Mouse (Mus musculus): Measurements from ENCODE around the gene Taf4. TPM values are rescaled to one million over a fixed set of nuclear protein-coding genes. Genes with fewer than 3 reads are reported as not detected.

Taf4 gene
- polyA plus RNA-seq (2011; ENCODE audit: insufficient read length, low read depth, missing spikeins), result 10.4 and 11.5 TPM in 2 replicates

- Histone ChIP-seq H3K4me1 (ENCODE audit: control insufficient read depth, insufficient read depth, low read length) (peaks cover 15% of the 10 kb centered on the region), H3K27ac (ENCODE audit: insufficient read depth, low read length) (peak within 1 kb of the TSS; percentile 86), H3K4me3 (ENCODE audit: insufficient read depth, low read length) (peak within 1 kb of the TSS; percentile 90)
- TF ChIP-seq CTCF (IDR thresholded peaks at IDR 0.05; ENCODE audit: borderline replicate concordance, insufficient read depth, low read length) (no peak), POLR2A (IDR thresholded peaks at IDR 0.05; ENCODE audit: low read depth, low read length) (peak; percentile 96)
Measured at GRCm38 (mm10) chr2:179976628-179977343, at the start of gene Taf4. Gene Taf4, minus strand, starts transcription at chr2:179976646.

- TF ChIP-seq POLR2A (IDR thresholded peaks at IDR 0.05; ENCODE audit: low read depth, low read length) (no peak), CTCF (IDR thresholded peaks at IDR 0.05; ENCODE audit: borderline replicate concordance, insufficient read depth, low read length) (no peak)
- no peak overlapping the region for H3K27ac ChIP-seq (ENCODE audit: insufficient read depth, low read length)
Measured at GRCm38 (mm10) chr2:180025861-180026200, 49.4 kb upstream of the Taf4 start.

GRCm38 (mm10) chr2:180025135-180025860 is 48.9 kb upstream of the Taf4 start:
- Histone ChIP-seq H3K27ac (ENCODE audit: insufficient read depth, low read length) (peak overlapping the region; percentile 63), H3K4me3 (ENCODE audit: insufficient read depth, low read length) (peak overlapping the region; percentile 57), H3K4me1 (ENCODE audit: control insufficient read depth, insufficient read depth, low read length) (no peaks in the 10 kb centered on the region)
- TF ChIP-seq CTCF (IDR thresholded peaks at IDR 0.05; ENCODE audit: borderline replicate concordance, insufficient read depth, low read length) (no peak), POLR2A (IDR thresholded peaks at IDR 0.05; ENCODE audit: low read depth, low read length) (no peak)

More at GRCm38 (mm10) chr2:180025861-180026200, 49.4 kb upstream of the Taf4 start:
- Histone ChIP-seq H3K4me3 (ENCODE audit: insufficient read depth, low read length) (peak overlapping the region; percentile 57), H3K4me1 (ENCODE audit: control insufficient read depth, insufficient read depth, low read length) (no peaks in the 10 kb centered on the region)

- Histone ChIP-seq H3K27ac (ENCODE audit: insufficient read depth, low read length) (peak within 1 kb of the TSS; percentile 63), H3K4me1 (ENCODE audit: control insufficient read depth, insufficient read depth, low read length) (no peaks in the 10 kb centered on the region), H3K4me3 (ENCODE audit: insufficient read depth, low read length) (peak within 1 kb of the TSS; percentile 81)
- TF ChIP-seq CTCF (IDR thresholded peaks at IDR 0.05; ENCODE audit: borderline replicate concordance, insufficient read depth, low read length) (no peak), POLR2A (IDR thresholded peaks at IDR 0.05; ENCODE audit: low read depth, low read length) (peak; percentile 74)
Measured at GRCm38 (mm10) chr2:180024401-180025098, 48.1 kb upstream of the Taf4 start, which contains the start of gene Lsm14b. Gene Lsm14b, plus strand, starts transcription at chr2:180024987.

- Histone ChIP-seq H3K4me1 (ENCODE audit: control insufficient read depth, insufficient read depth, low read length) (no peaks in the 10 kb centered on the region), H3K4me3 (ENCODE audit: insufficient read depth, low read length) (no peak overlapping the region), H3K27ac (ENCODE audit: insufficient read depth, low read length) (no peak overlapping the region)
- TF ChIP-seq POLR2A (IDR thresholded peaks at IDR 0.05; ENCODE audit: low read depth, low read length), result no peak
Measured at GRCm38 (mm10) chr2:180022751-180023150, 46.3 kb upstream of the Taf4 start.

GRCm38 (mm10) chr2:180020919-180021318 is 44.5 kb upstream of the Taf4 start:
- TF ChIP-seq CTCF (IDR thresholded peaks at IDR 0.05; ENCODE audit: borderline replicate concordance, insufficient read depth, low read length), result no peak
- no peak for TF ChIP-seq POLR2A (IDR thresholded peaks at IDR 0.05; ENCODE audit: low read depth, low read length)
- H3K4me3 ChIP-seq (ENCODE audit: insufficient read depth, low read length), result no peak overlapping the region
- H3K27ac ChIP-seq (ENCODE audit: insufficient read depth, low read length), result no peak overlapping the region
- H3K4me1 ChIP-seq (ENCODE audit: control insufficient read depth, insufficient read depth, low read length), result no peaks in the 10 kb centered on the region

- TF ChIP-seq POLR2A (IDR thresholded peaks at IDR 0.05; ENCODE audit: low read depth, low read length) (no peak), CTCF (IDR thresholded peaks at IDR 0.05; ENCODE audit: borderline replicate concordance, insufficient read depth, low read length) (no peak)
- H3K4me3 ChIP-seq (ENCODE audit: insufficient read depth, low read length), result no peak overlapping the region
- no peak overlapping the region for H3K27ac ChIP-seq (ENCODE audit: insufficient read depth, low read length)
- H3K4me1 ChIP-seq (ENCODE audit: control insufficient read depth, insufficient read depth, low read length), result no peaks in the 10 kb centered on the region
Measured at GRCm38 (mm10) chr2:180020091-180020661, 43.7 kb upstream of the Taf4 start.

GRCm38 (mm10) chr2:180018573-180018972 is 42.1 kb upstream of the Taf4 start:
- Histone ChIP-seq H3K27ac (ENCODE audit: insufficient read depth, low read length) (no peak overlapping the region), H3K4me3 (ENCODE audit: insufficient read depth, low read length) (no peak overlapping the region), H3K4me1 (ENCODE audit: control insufficient read depth, insufficient read depth, low read length) (no peaks in the 10 kb centered on the region)
- no peak for TF ChIP-seq CTCF (IDR thresholded peaks at IDR 0.05; ENCODE audit: borderline replicate concordance, insufficient read depth, low read length)
- TF ChIP-seq POLR2A (IDR thresholded peaks at IDR 0.05; ENCODE audit: low read depth, low read length), result no peak

GRCm38 (mm10) chr2:180017632-180018031 is 41.2 kb upstream of the Taf4 start:
- Histone ChIP-seq H3K27ac (ENCODE audit: insufficient read depth, low read length) (no peak overlapping the region), H3K4me3 (ENCODE audit: insufficient read depth, low read length) (no peak overlapping the region), H3K4me1 (ENCODE audit: control insufficient read depth, insufficient read depth, low read length) (no peaks in the 10 kb centered on the region)
- TF ChIP-seq POLR2A (IDR thresholded peaks at IDR 0.05; ENCODE audit: low read depth, low read length) (no peak), CTCF (IDR thresholded peaks at IDR 0.05; ENCODE audit: borderline replicate concordance, insufficient read depth, low read length) (no peak)
